Mouse (Mus musculus) layer of hippocampus, adult 9-11 months (tissue): ENCODE results near the gene Gm9844.
A peak's percentile ranks its signal among the peaks of the same experiment; 100 is the strongest.
"Not testable (repeated sequence)": the region's sequence is repeated elsewhere in the genome, so short reads cannot be mapped to it uniquely, and the experiment has no call there.

Source experiments
- DNase-seq: peaks from one replicate; pipeline ENCODE4 v3.0.0; 2022

Gene Gm9844

GRCm38 (mm10) chr7:24861913-24862312, at the start of gene Gm9844:
TSS of gene Gm9844 (plus strand) at chr7:24862213.
- DNase-seq = no peak

- peak; percentile 29 for DNase-seq
These were observed 44.5 kb upstream of the Gm9844 start for GRCm38 (mm10) chr7:24817502-24817901.

- DNase-seq = no peak
These were observed 37.6 kb upstream of the Gm9844 start for GRCm38 (mm10) chr7:24824452-24824851.

- no peak for DNase-seq
These were observed 34.8 kb upstream of the Gm9844 start for GRCm38 (mm10) chr7:24827181-24827580.

GRCm38 (mm10) chr7:24838732-24839409, 23.1 kb upstream of the Gm9844 start:
- DNase-seq = not testable (repeated sequence)

GRCm38 (mm10) chr7:24839410-24839808, 22.6 kb upstream of the Gm9844 start:
- no peak for DNase-seq

GRCm38 (mm10) chr7:24840331-24840730, 21.7 kb upstream of the Gm9844 start:
- DNase-seq = no peak

- no peak for DNase-seq
These were observed 21.0 kb upstream of the Gm9844 start for GRCm38 (mm10) chr7:24841009-24841408.

GRCm38 (mm10) chr7:24844144-24844543, 17.9 kb upstream of the Gm9844 start:
- no peak for DNase-seq

- DNase-seq = no peak
These were observed 16.8 kb upstream of the Gm9844 start for GRCm38 (mm10) chr7:24845181-24845580.

- no peak for DNase-seq
These were observed 16.3 kb upstream of the Gm9844 start for GRCm38 (mm10) chr7:24845713-24846112.

- DNase-seq = not testable (repeated sequence)
These were observed 15.4 kb upstream of the Gm9844 start for GRCm38 (mm10) chr7:24846576-24846975.

GRCm38 (mm10) chr7:24850162-24850561, 11.9 kb upstream of the Gm9844 start:
- DNase-seq = peak; percentile 62

GRCm38 (mm10) chr7:24850899-24851303, 11.1 kb upstream of the Gm9844 start:
- DNase-seq = no peak

- no peak for DNase-seq
These were observed 10.3 kb upstream of the Gm9844 start for GRCm38 (mm10) chr7:24851596-24852325.

GRCm38 (mm10) chr7:24852557-24853232, 9.3 kb upstream of the Gm9844 start:
- no peak for DNase-seq

GRCm38 (mm10) chr7:24853233-24853563, 8.8 kb upstream of the Gm9844 start:
- DNase-seq = no peak

GRCm38 (mm10) chr7:24853695-24854094, 8.3 kb upstream of the Gm9844 start:
- DNase-seq = no peak

- DNase-seq = no peak
These were observed 5.4 kb upstream of the Gm9844 start for GRCm38 (mm10) chr7:24856460-24857120.

- no peak for DNase-seq
These were observed 2.8 kb upstream of the Gm9844 start for GRCm38 (mm10) chr7:24859234-24859633.

GRCm38 (mm10) chr7:24862853-24863252, 840 bp downstream of the Gm9844 start:
- no peak for DNase-seq

GRCm38 (mm10) chr7:24864156-24864555, 2.1 kb downstream of the Gm9844 start:
- DNase-seq = no peak

- no peak for DNase-seq
These were observed 7.1 kb downstream of the Gm9844 start for GRCm38 (mm10) chr7:24869080-24869479.
